Mouse (Mus musculus) liver, embryonic 14.5 days (tissue): ENCODE data around the gene Tmc6. TPM values are rescaled to one million over a fixed set of nuclear protein-coding genes. Genes with fewer than 3 reads are reported as not detected.

ENCODE experiments used
- ATAC-seq: fragments of 200-750 bp; cut with Nextera tagmentation; 2 replicates; pipeline ENCODE4 v1.8.0; 2017; ENCODE audit warnings: moderate number of reproducible peaks, mild to moderate bottlenecking, moderate library complexity; ENCODE audit not compliant: insufficient read depth
- DNase-seq, 3 experiments: peaks; one replicate each; pipeline ENCODE4 v3.0.0-alpha.2; 2012 to 2013; ENCODE audit warnings: low read depth in 3 of 3, low spot score in 3 of 3
- H3K27ac ChIP-seq: fragments of 300-500 bp; sonication (generic); 2 replicates; pipeline ENCODE4 v1.5.1; 2014; ENCODE audit warnings: moderate library complexity, mild to moderate bottlenecking, control low read depth, inconsistent platforms
- H3K27me3 ChIP-seq: fragments of 300-500 bp; sonication (generic); 2 replicates; pipeline ENCODE4 v1.6.1; 2014; ENCODE audit warnings: mild to moderate bottlenecking, low read length, moderate library complexity; ENCODE audit not compliant: control insufficient read depth, insufficient read depth
- H3K36me3 ChIP-seq: fragments of 300-500 bp; sonication (generic); replicated peaks from 2 replicates; pipeline ENCODE4 v1.6.1; 2014; ENCODE audit warnings: low read depth; ENCODE audit not compliant: control insufficient read depth, insufficient read depth
- H3K4me1 ChIP-seq, 2 experiments: fragments of 200-500 bp in 1 of 2; fragments of 300-500 bp in 1 of 2; sonication (generic) in 1 of 2; replicated peaks; 2 replicates each; pipeline ENCODE4 v1.6.1; 2012 to 2014; ENCODE audit warnings: antibody characterized with exemption in 1 of 2, inconsistent platforms in 1 of 2, low read length in 1 of 2; ENCODE audit not compliant: control insufficient read depth in 2 of 2, insufficient read depth in 2 of 2
- H3K4me2 ChIP-seq: fragments of 300-500 bp; sonication (generic); 2 replicates; pipeline ENCODE4 v1.6.1; 2014; ENCODE audit warnings: low read depth, mild to moderate bottlenecking, control low read depth, moderate library complexity
- H3K4me3 ChIP-seq, 2 experiments: fragments of 200-500 bp in 1 of 2; fragments of 300-500 bp in 1 of 2; sonication (generic) in 1 of 2; 2 replicates each; pipeline ENCODE4 v1.5.1; 2012 to 2014; ENCODE audit warnings: low read depth in 2 of 2, low read length in 2 of 2, mild to moderate bottlenecking in 2 of 2, control low read depth in 1 of 2, inconsistent platforms in 1 of 2, moderate library complexity in 1 of 2; ENCODE audit not compliant: insufficient read depth in 1 of 2
- H3K9ac ChIP-seq: fragments of 300-500 bp; sonication (generic); replicated peaks from 2 replicates; pipeline ENCODE4 v1.6.1; 2014; ENCODE audit warnings: mild to moderate bottlenecking, control low read depth, moderate library complexity
- H3K9me3 ChIP-seq: fragments of 300-500 bp; sonication (generic); 2 replicates; pipeline ENCODE4 v1.6.1; 2016; ENCODE audit warnings: low read length, mixed read lengths; ENCODE audit not compliant: control insufficient read depth
- CTCF ChIP-seq: IDR thresholded peaks from 2 replicates; pipeline ENCODE4 v1.5.1; 2016; ENCODE audit warnings: antibody characterized with exemption, low read depth, control low read depth
- EP300 ChIP-seq: IDR thresholded peaks from 2 replicates; pipeline ENCODE4 v1.6.1; 2016; ENCODE audit warnings: antibody characterized with exemption, low read depth
- WGBS: fragments of 180-500 bp; shearing (Covaris S2); extraction: QIAGEN DNeasy Blood & Tissue Kit; methylation state at CpG from one replicate; pipeline ENCODE4 v1.1.7; 2014; ENCODE audit not compliant: insufficient replicate concordance; 5-methylcytosine and 5-hydroxymethylcytosine counted together
- polyA plus RNA-seq, 2 experiments: library from polyadenylated mRNA; depleted of rRNA in 1 of 2; stranded (reverse) in 1 of 2; unstranded in 1 of 2; fragments of >200 nt; fragmentation: Nextera tagmentation in 1 of 2; extraction: Ambion mirVana in 1 of 2; gene quantifications; 2 replicates each; pipeline versions ENCODE4 v1.2.1 to v1.2.3; 2012 to 2014

The Tmc6 gene
- polyA plus RNA-seq, 2 experiments = 40.5 to 51.8 TPM

DNA sequence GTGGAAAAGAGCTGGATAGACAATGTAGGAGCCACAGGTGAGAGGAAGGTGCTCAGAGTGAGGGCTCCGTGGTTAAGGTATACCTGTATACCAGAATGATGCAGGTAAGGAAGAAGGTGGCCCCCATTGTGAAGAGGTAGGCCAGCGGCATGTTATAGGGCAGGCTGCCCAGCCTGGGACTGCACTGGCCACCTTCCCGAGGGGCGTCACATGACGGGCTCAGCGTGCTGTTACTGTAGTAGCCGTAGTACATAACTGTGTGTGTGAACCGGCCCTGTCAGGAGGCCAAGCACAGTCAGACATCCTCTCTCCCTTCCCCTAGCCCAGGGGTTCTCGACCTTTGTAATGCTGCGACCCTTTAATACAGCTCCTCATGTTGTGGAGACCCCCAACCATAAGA lies 7.1 kb downstream of the Tmc6 start:
- DNase-seq (no peak), ATAC-seq (no peak)
- TF ChIP-seq CTCF (no peak), EP300 (no peak)
- 93% methylated on average over 10 of the region's 10 CpGs for WGBS
- no peaks in the 10 kb centered on the region for H3K9me3 ChIP-seq
- peaks cover 8 to 9% of the 10 kb centered on the region in 2 experiments; a peak in 3 of 4 replicates for H3K4me1 ChIP-seq
- H3K9ac ChIP-seq = no peak overlapping the region
- no peaks in the 10 kb centered on the region for H3K27me3 ChIP-seq
- H3K4me2 ChIP-seq = no peak overlapping the region
- H3K27ac ChIP-seq = no peak overlapping the region
- H3K4me3 ChIP-seq = no peak overlapping the region
- H3K36me3 ChIP-seq = peaks cover 80% of the 10 kb centered on the region

- Histone ChIP-seq H3K27ac (no peak overlapping the region), H3K9ac (no peak overlapping the region), H3K4me2 (no peak overlapping the region), H3K4me1 (no peaks in the 10 kb centered on the region), H3K4me3 (no peak overlapping the region), H3K9me3 (no peaks in the 10 kb centered on the region), H3K27me3 (no peaks in the 10 kb centered on the region), H3K36me3 (peaks cover 84% of the 10 kb centered on the region)
- TF ChIP-seq EP300 (no peak), CTCF (no peak)
- DNase-seq = no peak
- no peak for ATAC-seq
- WGBS = 92% methylated on average over 7 of the region's 7 CpGs
Observed at GRCm38 (mm10) chr11:117772352-117772751, 9.6 kb downstream of the Tmc6 start.

DNA sequence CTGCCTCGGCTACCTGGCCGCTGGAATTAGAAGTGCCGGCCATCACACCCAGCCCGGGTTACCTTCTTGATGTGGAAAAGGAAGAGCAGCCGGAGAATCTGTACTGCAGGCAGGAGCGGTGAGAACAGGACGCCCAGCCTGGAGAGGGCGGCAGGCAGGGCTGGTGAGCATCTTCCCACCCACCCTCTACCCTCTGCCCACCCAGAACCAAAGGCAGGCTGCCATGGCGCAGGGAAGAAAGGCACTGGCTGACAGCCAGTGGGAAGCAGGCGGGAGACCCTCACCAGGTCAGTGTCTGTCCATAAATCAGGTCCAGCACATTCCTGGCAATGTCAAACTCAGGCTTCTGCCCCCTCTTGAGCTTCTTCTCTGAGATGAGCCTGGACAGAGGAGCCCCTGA lies 11.6 kb downstream of the Tmc6 start:
- Histone ChIP-seq H3K27ac (no peak overlapping the region), H3K4me2 (no peak overlapping the region), H3K9ac (no peak overlapping the region), H3K36me3 (peaks cover 83% of the 10 kb centered on the region), H3K27me3 (no peaks in the 10 kb centered on the region), H3K4me1 (no peaks in the 10 kb centered on the region), H3K4me3 (no peak overlapping the region), H3K9me3 (no peaks in the 10 kb centered on the region)
- no peak for TF ChIP-seq CTCF
- no peak for TF ChIP-seq EP300
- ATAC-seq (no peak), DNase-seq (no peak)
- 90% methylated on average over 10 of the region's 10 CpGs for WGBS

DNA sequence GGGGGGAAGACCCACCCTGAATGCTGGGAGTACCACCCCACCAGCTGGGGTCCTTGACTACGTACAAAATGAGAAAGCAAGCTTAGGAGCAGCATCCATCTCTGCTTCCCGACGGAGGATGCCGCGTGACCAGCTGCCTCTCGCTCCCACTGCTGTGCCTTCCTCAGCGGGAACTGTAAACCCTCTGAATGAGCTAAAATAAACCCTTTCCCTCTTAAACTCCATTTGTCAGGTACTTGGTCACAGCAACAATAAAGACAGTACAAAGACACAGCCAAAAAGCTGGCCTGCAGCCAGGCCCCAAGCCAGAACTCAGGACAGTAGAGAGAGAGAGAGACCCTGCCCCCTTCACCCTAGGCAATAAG lies 12.3 kb downstream of the Tmc6 start:
- no peak overlapping the region for H3K4me3 ChIP-seq
- TF ChIP-seq CTCF (no peak), EP300 (no peak)
- H3K27me3 ChIP-seq = no peaks in the 10 kb centered on the region
- DNase-seq (no peak), ATAC-seq (no peak)
- H3K9me3 ChIP-seq = no peaks in the 10 kb centered on the region
- no peak overlapping the region for H3K9ac ChIP-seq
- 93% methylated on average over 7 of the region's 7 CpGs for WGBS
- H3K4me1 ChIP-seq = no peaks in the 10 kb centered on the region
- no peak overlapping the region for H3K27ac ChIP-seq
- peaks cover 79% of the 10 kb centered on the region for H3K36me3 ChIP-seq
- no peak overlapping the region for H3K4me2 ChIP-seq

- ATAC-seq (no peak), DNase-seq (no peak)
- H3K9ac ChIP-seq = no peak overlapping the region
- H3K36me3 ChIP-seq = peaks cover 76% of the 10 kb centered on the region
- H3K27me3 ChIP-seq = no peaks in the 10 kb centered on the region
- H3K4me3 ChIP-seq = no peak overlapping the region
- 89% methylated on average over 20 of the region's 20 CpGs for WGBS
- H3K4me1 ChIP-seq = no peaks in the 10 kb centered on the region
- H3K9me3 ChIP-seq = no peaks in the 10 kb centered on the region
- TF ChIP-seq CTCF = no peak
- TF ChIP-seq EP300 = no peak
- H3K4me2 ChIP-seq = no peak overlapping the region
- no peak overlapping the region for H3K27ac ChIP-seq
Observed at GRCm38 (mm10) chr11:117768725-117769682, 13.0 kb downstream of the Tmc6 start.
